In the genomic region with DNA sequence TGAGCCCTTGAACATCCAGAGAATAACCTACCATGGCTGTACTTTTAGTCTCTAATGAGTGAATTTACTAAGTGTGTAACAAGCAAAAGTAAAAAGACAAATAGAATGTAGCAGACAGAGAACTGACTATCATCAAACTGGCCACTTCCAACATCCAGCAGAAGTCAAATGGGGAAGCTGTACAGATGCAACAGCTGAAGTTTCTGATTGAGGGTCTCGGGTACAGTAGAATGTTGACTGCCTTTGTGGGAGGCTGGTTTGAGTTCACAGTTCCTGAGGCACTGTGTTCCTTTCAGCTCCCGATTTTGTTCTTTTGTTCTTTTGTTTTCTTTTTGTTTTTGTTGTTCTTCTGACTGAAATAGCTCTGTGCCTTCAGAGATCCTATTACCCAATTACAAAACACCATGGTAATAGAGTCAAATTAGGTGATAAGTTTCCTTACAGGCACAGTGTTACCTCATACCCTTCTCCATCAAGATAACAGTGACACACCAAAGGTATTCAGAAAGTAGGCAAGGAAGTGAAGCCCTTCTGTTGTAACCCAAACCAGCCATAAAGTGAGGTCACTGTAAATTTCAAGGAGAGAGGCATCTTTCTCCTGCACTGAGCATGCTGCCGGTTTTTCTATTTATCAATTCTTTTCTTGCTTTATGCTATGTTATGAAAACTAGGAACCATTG, we compare ENCODE assay signal across 23 mouse cellular contexts.
"Had no signal": no experiment of that assay in that cellular context is flagged by ENCODE, and none has a peak within 500 bp of the region (broad histone marks: within the 10 kb centered on the region; RNA-seq: fewer than 3 reads in every experiment).

No protein-coding gene starts in this region.

- DNase-seq: gastrocnemius, postnatal 14 days; gastrocnemius, postnatal 36 days; heart, adult 18-20 months; heart, postnatal 10 days; heart, postnatal 4 days; kidney, adult 11 months; kidney, adult 2 months; kidney, adult 9 months; kidney, postnatal 14 days; kidney, postnatal 36 days; layer of hippocampus, adult 9-11 months; layer of hippocampus, postnatal 36 days; liver had no signal

- H3K36me3 ChIP-seq: heart, embryonic 10.5 days; heart, embryonic 12.5 days; hindbrain, embryonic 13.5 days; hindbrain, embryonic 15.5 days; kidney, embryonic 15.5 days; limb, embryonic 10.5 days; limb, embryonic 12.5 days had no signal

- H3K9me3 ChIP-seq: heart, embryonic 10.5 days; heart, embryonic 12.5 days; hindbrain, embryonic 13.5 days; hindbrain, embryonic 15.5 days; kidney, embryonic 15.5 days; limb, embryonic 10.5 days; limb, embryonic 12.5 days had no signal

- H3K4me3 ChIP-seq: heart, embryonic 10.5 days; heart, embryonic 12.5 days; hindbrain, embryonic 13.5 days; hindbrain, embryonic 15.5 days; kidney, embryonic 15.5 days; limb, embryonic 10.5 days; limb, embryonic 12.5 days had no signal

- H3K4me1 ChIP-seq: heart, embryonic 10.5 days; heart, embryonic 12.5 days; hindbrain, embryonic 13.5 days; hindbrain, embryonic 15.5 days; kidney, embryonic 15.5 days; limb, embryonic 10.5 days; limb, embryonic 12.5 days had no signal

- ATAC-seq: hindbrain, postnatal 0 days; intestine, embryonic 16.5 days had no signal

- H3K27ac ChIP-seq: heart, embryonic 10.5 days; hindbrain, embryonic 13.5 days; hindbrain, embryonic 15.5 days; hindbrain, postnatal 0 days; kidney, embryonic 15.5 days; kidney, postnatal 0 days; limb, embryonic 10.5 days; limb, embryonic 12.5 days had no signal

- H3K27me3 ChIP-seq: heart, embryonic 12.5 days; hindbrain, embryonic 13.5 days; hindbrain, embryonic 15.5 days; kidney, embryonic 15.5 days; limb, embryonic 12.5 days had no signal
